Mouse (Mus musculus) brain, embryonic 14.5 days (tissue): ENCODE measurements around the gene Dnajb2.

Experiments used
- CTCF ChIP-seq: fragments of 200-500 bp; IDR thresholded peaks from 2 replicates; pipeline ENCODE4 v1.5.1; 2012; ENCODE audit warnings: inconsistent platforms, mild to moderate bottlenecking, moderate library complexity, borderline replicate concordance; ENCODE audit not compliant: insufficient read depth, insufficient read length; ENCODE audit errors: extremely low read depth
- POLR2A ChIP-seq: fragments of 200-500 bp; IDR thresholded peaks from 2 replicates; pipeline ENCODE4 v1.6.1; 2012; ENCODE audit warnings: mild to moderate bottlenecking, inconsistent platforms, borderline replicate concordance; ENCODE audit not compliant: poor library complexity, insufficient read depth, insufficient read length, severe bottlenecking; ENCODE audit errors: extremely low read depth

- TF ChIP-seq CTCF (no peak), POLR2A (no peak)
Measured at GRCm38 (mm10) chr1:75243411-75243810, 7.2 kb downstream of the Dnajb2 start.
